ENCODE assay signal across 28 mouse cellular contexts in the genomic region with DNA sequence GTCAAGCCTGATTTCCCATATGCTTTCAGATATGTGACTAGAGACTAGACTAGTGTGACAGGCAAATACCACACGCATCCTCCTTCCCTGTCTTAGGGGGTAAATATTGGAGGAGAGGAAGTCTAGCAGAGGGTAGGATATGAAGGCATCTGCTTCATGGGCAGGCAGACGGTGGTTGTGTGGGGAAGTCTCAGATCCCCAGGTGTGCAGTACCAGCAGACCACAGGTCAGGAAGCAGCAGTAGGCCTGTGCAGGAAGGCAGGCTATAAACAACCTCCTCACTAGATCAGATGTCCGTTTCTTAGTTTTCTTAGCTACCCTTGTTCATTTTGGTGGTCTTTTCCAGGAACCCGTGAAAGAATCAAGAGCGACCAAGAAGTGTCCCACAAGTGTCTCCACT. TPM values are rescaled to one million over a fixed set of nuclear protein-coding genes. Genes with fewer than 3 reads are reported as not detected.
"Had no signal": no experiment of that assay in that cellular context is flagged by ENCODE, and none has a peak within 500 bp of the region (broad histone marks: within the 10 kb centered on the region; RNA-seq: fewer than 3 reads in every experiment).

No protein-coding gene starts in this region.

- H3K27ac ChIP-seq: intestine, embryonic 15.5 days; layer of hippocampus, adult 2 months; liver, embryonic 13.5 days; midbrain, embryonic 12.5 days; midbrain, embryonic 15.5 days; neural tube, embryonic 12.5 days; neural tube, embryonic 15.5 days; stomach, embryonic 15.5 days had no signal

- H3K36me3 ChIP-seq: intestine, embryonic 15.5 days; liver, embryonic 13.5 days; midbrain, embryonic 12.5 days; midbrain, embryonic 15.5 days; neural tube, embryonic 12.5 days; neural tube, embryonic 15.5 days; stomach, embryonic 15.5 days had no signal

- ATAC-seq: intestine, embryonic 15.5 days; midbrain, embryonic 15.5 days had no signal

- H3K9ac ChIP-seq: intestine, embryonic 15.5 days; liver, embryonic 13.5 days; midbrain, embryonic 12.5 days; midbrain, embryonic 15.5 days; neural tube, embryonic 12.5 days; neural tube, embryonic 15.5 days; stomach, embryonic 15.5 days had no signal

- H3K9me3 ChIP-seq: intestine, embryonic 15.5 days; liver, embryonic 13.5 days; midbrain, embryonic 12.5 days; midbrain, embryonic 15.5 days; neural tube, embryonic 12.5 days; neural tube, embryonic 15.5 days; stomach, embryonic 15.5 days had no signal

- H3K4me3 ChIP-seq: intestine, embryonic 15.5 days; layer of hippocampus, adult 2 months; liver, embryonic 13.5 days; midbrain, embryonic 12.5 days; midbrain, embryonic 15.5 days; neural tube, embryonic 12.5 days; neural tube, embryonic 15.5 days; stomach, embryonic 15.5 days had no signal

- DNase-seq: kidney, adult 18-20 months; kidney, adult 9 months; kidney, postnatal 25 days; layer of hippocampus, adult 9-11 months; liver, embryonic 13.5 days; lung, adult 2 months; lung, postnatal 14 days; lung, postnatal 4 days; right cerebral cortex, adult 18-20 months; right cerebral cortex, postnatal 14 days; right cerebral cortex, postnatal 4 days had no signal

- H3K4me2 ChIP-seq: intestine, embryonic 15.5 days; liver, embryonic 13.5 days; midbrain, embryonic 12.5 days; midbrain, embryonic 15.5 days; neural tube, embryonic 12.5 days; neural tube, embryonic 15.5 days; stomach, embryonic 15.5 days had no signal

- H3K4me1 ChIP-seq: intestine, embryonic 15.5 days; liver, embryonic 13.5 days; midbrain, embryonic 12.5 days; midbrain, embryonic 15.5 days; neural tube, embryonic 12.5 days; neural tube, embryonic 15.5 days; stomach, embryonic 15.5 days had no signal

- H3K27me3 ChIP-seq: intestine, embryonic 15.5 days; liver, embryonic 13.5 days; midbrain, embryonic 12.5 days; midbrain, embryonic 15.5 days; neural tube, embryonic 12.5 days; neural tube, embryonic 15.5 days; stomach, embryonic 15.5 days had no signal

RNA-seq across cellular contexts. Expression of gene Gm595, which starts 7.1 kb away (rescaled TPM):
- total RNA-seq: layer of hippocampus, adult 2 months; layer of hippocampus, postnatal 25 days; left cerebral cortex, adult 18-20 months; left cerebral cortex, postnatal 36 days; liver, adult 2 months had no signal
- polyA plus RNA-seq: intestine, embryonic 15.5 days; kidney, embryonic 16.5 days; large intestine, adult 2 months; limb, embryonic 11.5 days; limb, embryonic 14.5 days; liver, adult 2 months; liver, embryonic 16.5 days; lung, adult 2 months; lung, embryonic 16.5 days; midbrain, embryonic 12.5 days; midbrain, embryonic 15.5 days; neural tube, embryonic 12.5 days; neural tube, embryonic 15.5 days; stomach, embryonic 15.5 days had no signal
